Mouse (Mus musculus) T-cell, adult 2 months (primary cell): ENCODE data around the gene Mrps6.
A peak's percentile ranks its signal among the peaks of the same experiment; 100 is the strongest.

ENCODE experiments used
- DNase-seq: peaks from one replicate; pipeline ENCODE4 v3.0.0; 2022; ENCODE audit warnings: low spot score

The Mrps6 gene

DNA sequence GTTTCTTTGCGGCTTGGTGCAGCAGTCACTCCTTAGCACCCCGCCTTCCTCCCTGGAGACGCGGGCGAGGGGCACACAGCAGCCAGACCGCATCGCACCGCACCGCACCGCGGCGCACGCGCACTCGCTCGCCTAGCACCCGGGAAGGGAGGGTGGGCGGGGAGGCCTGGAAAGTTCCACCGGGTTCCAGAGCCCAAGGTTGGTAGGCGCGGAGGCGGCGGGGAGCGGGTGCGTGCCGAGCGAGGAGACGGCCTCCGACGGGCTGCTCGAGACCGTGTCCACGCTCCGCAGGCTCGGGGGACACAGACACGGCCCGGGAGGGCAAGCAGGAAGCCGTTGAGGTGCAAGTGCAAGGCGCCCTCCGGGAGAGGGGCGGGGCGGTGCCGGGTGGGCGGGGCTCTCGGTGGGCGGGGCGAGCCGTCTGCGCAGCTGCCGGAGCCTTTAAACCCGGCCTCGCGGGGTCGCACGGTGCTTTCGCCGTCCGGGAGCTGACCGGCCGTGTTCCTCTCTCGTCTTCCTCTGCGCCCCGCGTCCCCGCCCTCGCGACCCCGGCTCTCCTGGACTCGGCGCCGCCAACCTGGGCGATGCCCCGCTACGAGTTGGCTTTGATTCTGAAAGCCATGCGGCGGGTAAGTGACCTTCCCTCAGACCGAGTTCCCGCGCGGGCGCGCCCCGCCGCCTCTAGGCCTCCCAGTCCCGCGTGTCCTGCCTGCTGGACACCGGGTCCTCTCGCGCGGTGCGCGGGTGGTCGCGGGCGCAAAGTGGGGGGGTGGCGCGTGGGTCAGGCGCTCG, at the start of gene Mrps6, which contains the start of the genes Gm49711 and Slc5a3:
Gene Mrps6 (plus strand): TSS at position 419 of the 792 bp plus-strand sequence.
Gene Gm49711 (plus strand): TSS at position 465 of the 792 bp plus-strand sequence.
Gene Slc5a3 (plus strand): TSS at position 471 of the 792 bp plus-strand sequence.
- DNase-seq: peak; percentile 81

DNA sequence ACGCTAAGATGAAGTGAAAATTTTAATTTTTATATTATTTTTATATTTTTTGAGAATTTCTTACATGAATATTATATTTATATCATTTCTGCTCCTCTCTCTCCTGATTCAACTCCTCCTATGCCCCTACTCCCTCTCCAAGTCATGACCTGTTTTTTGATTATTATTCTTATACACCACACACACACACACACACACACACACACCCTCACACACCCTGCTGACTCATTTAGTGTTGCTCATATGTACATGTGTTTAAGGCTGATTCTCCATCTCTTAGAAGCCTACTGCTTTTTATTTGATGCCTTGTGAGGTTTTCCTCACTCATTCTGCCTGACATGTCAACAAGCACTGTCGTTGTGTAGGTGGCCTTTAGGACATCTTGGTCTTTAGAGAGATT, 48.5 kb upstream of the Mrps6 start:
- DNase-seq: no peak

DNA sequence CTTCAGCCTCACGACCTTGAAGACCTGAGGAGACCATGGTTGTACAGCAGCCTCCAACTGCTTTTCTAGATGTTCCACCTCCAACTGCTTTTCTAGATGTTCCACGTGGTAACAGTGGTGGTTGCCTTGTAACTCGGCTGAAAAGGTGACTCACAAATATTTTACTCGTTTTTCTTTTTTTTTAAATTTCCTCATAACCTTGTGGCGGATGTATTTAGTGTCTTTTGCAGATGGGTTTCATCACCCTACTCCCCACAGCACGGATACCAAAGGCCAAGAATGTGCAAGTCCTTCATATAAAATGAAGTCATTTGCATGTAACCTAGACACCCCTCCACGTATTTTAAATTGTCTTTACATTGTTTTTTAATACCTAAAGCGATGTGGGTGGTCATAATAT, 41.3 kb upstream of the Mrps6 start:
- DNase-seq: no peak

DNA sequence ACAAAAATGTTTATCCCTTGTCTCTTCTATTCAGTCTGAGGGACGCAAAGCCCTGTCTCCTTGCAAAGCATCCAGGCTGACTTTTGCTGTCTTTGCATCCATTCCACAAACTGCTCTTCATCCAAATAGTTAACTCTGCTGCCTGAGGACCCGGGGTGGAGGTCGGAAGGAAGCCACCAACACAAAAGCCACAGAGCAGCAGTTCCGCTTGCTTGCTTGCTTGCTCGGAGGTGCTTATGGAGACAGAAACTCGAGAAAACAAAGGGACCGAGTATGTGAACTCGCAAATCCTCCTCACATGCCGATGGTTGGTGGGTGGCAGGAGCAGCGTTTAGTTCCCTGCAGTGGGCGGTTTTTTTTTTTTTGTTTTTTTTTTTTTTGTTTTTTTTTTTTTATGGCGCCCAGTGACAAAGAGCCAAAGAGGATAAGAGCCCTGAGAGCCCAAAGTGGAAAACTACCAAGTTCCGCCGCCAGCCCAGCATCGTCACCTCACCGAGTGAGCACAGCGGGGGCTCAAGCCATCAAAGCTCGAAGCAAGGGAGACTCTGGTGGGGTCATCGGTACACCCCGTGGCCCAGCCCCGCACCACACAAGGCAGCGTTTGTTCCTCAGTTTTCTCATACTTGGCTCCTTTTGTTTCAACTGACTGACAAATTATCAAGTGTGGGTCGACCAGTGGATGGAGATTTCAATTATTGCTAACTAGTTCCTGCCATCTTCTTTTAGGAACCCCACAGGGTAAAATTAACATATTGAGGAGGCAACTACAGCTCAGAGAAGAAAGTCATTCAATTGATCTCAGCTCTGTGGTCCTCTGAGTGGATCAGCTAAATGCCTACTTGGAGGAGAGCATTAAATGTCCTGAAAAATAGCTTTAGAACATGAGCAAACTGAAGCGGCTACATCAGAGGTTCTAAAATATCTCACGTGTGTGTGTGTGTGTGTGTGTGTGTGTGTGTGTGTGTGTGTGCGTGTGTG, 38.6 kb upstream of the Mrps6 start:
- peak; percentile 54 for DNase-seq

DNA sequence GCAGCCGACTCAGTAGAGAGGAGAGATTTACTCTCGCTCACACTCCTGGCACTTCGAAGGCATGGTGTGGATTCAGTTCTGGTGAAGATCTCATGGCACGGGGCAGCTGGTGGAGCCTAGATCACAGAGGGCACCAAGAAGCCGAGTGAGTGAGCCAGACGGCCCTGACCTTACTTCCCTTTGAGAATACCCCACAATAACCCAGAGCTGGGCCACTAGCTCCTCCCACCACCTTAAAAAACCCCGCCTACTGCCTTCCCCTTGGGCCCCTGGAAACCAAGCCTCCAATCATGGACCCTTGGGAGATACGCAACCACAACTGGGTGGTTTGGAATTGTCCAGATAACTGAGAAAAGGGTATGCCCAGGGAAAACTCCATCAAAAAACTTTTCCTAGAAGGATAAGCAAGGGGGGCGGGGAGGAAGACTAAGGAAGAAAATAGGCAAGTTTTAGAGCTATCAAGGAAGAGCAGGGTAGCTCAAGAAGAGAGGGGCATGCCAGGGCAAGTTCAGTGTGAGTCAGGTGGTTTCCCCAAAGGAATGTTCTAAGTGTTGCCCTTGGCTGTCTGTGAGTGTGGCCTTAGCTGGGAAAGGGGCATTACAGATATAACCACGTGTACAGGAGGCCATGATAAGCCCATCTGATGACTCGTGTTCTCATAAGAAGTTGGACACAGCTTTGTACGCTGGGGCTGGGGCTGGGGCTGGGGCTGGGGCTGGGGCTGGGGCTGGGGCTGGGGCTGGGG, 36.2 kb upstream of the Mrps6 start:
- no peak for DNase-seq

- DNase-seq: no peak
These were observed 35.4 kb upstream of the Mrps6 start for GRCm38 (mm10) chr16:92022494-92023283.

GRCm38 (mm10) chr16:92033286-92033685, 24.8 kb upstream of the Mrps6 start:
- DNase-seq: no peak

DNA sequence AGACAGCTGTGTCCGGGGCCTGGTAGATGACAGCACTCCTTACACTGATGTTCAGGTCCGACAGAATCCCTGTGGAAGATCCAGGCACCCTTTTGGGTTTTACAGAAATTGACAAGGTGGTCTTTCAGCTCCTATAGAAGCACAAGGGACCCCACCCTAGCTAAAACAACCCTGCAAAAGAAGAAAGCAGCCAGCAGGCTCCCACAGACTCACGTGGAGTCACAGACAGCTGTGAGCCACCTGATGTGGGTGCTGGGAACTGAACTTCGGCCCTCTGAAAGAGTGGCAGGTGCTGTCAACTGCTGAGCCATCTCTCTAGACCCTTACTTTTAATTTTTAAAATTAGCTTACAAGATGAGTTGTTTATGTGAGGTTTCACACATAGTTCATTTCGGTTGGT, 23.4 kb upstream of the Mrps6 start:
- DNase-seq: no peak

DNA sequence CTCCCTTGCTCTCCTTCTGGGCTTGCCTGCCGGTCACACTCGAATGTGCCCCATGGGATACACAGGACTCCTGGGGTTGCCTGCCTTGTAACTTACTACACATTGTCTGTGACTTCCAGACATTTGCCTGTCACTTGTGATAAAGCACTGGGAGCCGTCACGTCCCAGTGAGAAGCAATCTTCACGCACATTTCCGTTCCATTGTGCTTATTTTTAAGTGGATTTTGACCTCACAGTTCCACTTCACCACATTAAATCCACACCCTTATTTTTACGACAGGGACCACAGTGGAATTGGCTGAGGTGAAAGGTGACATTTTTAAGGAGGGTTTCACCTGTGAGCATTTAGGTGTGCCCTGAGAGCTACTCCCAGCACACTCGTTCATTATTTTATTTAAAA, 21.4 kb upstream of the Mrps6 start:
- no peak for DNase-seq

DNA sequence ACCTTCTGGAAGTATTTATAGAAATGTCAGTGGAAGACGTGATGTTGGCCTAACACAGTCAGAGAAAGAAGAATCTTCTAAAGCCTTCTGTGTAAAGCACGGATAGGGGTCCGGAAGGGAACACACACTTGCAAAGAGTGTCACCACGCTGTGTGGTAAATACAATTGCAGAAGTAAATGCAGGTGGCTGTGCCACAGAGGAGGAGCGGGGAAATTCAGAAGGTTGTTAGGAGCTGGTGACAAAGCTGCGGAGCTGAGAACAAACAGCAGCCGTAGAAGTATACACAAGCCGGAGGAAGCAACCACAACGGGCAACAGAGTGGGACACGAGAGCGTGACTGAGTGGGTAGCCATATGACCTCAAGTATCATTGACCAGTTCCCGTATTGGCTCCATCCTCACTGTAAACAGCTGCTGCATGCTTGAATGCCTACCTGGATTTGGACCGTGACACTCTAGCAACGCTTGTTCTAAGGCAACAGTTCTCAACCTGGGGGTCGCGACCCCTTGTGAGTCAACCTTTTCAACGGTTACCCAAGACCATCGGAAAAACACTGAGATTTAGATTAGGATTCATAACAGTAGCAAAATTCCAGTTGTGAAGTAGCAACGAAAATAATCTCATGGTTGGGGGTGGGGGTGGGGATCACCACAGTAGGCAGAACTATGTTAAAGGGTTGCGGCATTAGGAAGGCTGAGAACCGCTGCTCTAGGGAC, 20.0 kb upstream of the Mrps6 start:
- DNase-seq: peak; percentile 13

- DNase-seq: no peak
These were observed 18.6 kb upstream of the Mrps6 start for GRCm38 (mm10) chr16:92039421-92039820.

GRCm38 (mm10) chr16:92039966-92040365, 18.1 kb upstream of the Mrps6 start:
- DNase-seq: no peak

- DNase-seq: no peak
These were observed 6.2 kb upstream of the Mrps6 start for GRCm38 (mm10) chr16:92051777-92052310.

DNA sequence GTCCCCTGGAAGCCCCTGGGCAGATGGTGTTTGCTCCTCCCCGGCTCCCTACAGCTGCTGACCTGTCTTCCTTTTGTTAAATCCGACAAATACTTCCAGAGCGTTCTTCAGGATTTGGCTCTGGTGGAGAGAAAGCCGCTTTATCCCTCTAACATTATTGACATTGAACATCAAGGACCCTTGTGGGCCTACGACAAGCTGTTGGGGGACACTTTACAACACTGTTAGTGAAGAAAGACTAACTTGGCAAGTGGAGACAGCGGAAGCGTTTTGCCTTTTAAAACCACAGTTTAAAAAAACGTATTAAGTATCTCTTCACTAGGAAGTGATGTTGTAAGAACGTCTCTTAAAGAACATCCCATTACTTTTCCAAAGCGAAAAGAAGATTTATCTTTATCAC, 5.5 kb upstream of the Mrps6 start:
- DNase-seq: no peak

GRCm38 (mm10) chr16:92056711-92057110, 1.4 kb upstream of the Mrps6 start:
- DNase-seq: no peak

- no peak for DNase-seq
These were observed 616 bp upstream of the Mrps6 start for GRCm38 (mm10) chr16:92057456-92057851.

- DNase-seq: peak; percentile 38
These were observed 862 bp downstream of the Mrps6 start for GRCm38 (mm10) chr16:92058644-92059620.

DNA sequence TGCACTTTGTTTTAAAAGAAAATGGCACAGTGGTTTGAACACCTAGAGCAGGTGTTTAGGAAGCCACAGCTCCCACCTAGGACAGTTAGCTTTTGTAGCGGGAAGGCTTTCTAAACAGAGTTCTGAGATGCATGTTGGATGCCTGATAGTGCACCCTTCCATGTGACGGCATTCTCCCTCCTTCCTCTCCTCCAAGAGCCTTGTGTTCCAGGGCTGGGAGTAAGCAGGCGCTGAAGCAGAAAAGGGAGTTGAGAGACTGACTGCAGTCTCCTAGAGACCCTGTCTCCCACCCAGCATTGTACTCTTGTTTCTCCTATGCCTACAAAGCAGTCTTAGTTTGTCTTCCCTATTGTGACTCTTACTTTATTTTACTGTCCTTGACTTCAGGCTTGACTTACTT, 2.1 kb downstream of the Mrps6 start:
- no peak for DNase-seq

- no peak for DNase-seq
These were observed 3.5 kb downstream of the Mrps6 start for GRCm38 (mm10) chr16:92061586-92061985.
